Mouse (Mus musculus): Measurements from ENCODE around the gene Golga1.

Golga1 gene

DNA sequence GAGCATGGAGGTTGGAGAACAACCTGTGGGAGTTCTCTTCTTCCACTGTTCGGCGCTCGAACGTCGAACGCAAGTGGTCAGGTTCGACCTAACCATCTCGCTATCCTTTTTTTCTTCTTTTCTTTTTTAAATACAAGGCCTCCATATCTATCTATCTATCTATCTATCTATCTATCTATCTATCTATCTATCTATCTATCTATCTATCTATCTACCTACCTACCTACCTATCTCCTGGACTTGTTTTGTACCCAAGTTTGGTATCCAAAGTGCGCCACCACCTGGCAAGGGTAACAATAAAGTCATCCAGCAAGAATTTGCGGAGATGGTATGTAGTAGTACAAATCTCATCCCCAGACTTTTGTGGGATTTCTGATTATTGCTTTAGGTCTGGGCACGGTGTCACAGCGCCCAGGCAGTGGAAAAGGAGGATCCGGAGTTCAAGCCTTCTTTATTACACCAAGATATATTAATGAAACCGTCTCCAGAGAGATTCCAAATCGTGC, 59.7 kb downstream of the Golga1 start, which contains the start of gene Rpl35:
Gene Rpl35, minus strand, starts transcription at position 51 of the 506 bp plus-strand sequence.
- DNase-seq: peak; percentile 67

DNA sequence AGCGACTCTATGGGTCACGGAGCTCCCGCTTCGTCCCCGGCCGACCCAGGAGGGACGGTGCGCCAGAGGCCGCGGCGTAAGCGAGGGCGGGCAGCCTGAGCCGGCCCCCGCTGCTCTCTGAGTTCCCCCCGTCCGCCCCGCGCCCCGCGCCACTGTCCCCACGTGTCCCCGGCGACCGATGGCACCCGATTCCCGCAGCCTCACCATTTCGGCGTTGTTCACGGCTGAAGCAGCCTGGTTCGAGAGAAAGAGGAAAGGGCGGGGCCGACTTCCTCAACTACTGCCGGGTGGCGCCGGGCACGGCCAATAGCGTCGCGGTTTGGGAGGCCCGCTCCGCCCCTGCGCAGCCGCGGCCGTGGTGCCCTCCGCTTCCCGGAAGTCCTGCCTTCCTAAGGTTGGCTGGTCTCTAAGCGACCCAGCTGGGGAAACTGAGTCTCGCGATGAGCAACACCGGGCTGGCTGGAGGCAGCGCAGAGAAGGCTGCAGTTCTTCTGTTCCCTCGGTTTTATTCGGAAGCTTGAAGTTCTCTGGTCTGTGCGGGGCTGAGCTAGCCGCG, 60.4 kb downstream of the Golga1 start, which contains the start of gene Arpc5l:
Gene Arpc5l, plus strand, starts transcription at position 469 of the 556 bp plus-strand sequence.
- peak; percentile 91 for DNase-seq

DNA sequence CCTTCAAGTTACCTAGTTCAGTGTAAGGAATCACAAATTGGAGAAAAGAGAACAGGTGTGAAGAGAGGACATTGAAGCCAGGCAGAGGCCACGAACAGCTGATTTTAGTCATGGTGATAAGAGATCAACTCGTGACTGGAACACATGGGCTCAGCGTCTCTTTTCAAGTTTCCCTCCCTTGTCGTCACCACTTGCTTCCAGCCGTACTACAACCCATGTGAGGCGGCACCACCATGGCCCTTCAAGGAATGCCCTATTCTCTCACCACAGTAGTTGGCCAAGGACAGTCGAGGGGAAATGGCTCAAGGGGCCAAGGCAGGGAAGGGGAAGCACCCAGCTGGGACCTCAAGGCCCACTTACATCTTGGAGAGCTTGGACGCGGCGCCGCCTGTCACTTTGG, 61.0 kb downstream of the Golga1 start:
- peak; percentile 22 for DNase-seq

DNA sequence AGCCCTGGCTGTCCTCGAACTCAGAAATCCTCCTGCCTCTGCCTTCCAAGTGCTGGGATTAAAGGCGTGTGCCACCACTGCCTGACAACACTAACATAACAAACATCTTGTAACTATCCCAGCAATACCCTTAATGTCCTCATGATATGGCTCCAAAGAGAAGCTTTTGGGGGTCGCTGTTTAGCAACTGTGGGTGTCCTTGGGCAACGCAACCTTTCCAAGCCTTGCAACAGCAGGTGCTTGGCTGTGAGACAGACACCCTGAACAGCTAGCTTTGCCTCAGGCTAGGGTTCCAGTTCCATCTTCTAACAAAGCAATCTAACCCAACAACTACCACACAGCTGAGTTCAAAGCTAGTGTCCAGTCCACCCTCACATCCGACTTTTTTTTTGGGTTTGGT, 61.8 kb downstream of the Golga1 start:
- no peak for DNase-seq

DNA sequence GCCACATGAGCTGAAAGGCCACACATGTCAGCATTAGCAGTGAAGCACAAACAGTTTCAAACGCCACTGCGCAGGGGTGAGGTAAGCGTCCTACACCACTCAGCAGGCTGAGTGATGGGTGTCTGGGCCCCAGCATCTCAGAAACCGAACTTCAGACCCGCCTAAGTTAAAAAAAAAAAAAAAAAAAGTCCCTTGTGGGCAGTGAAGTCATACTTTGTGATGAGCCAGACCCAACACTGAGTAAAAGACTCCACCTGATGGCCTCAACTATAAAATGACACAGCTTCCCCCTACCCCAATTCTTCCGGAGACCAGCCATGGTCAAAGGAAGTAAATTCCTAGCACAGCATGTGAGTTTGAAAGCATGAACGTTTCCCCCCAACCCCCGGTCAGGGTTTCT, 62.2 kb downstream of the Golga1 start:
- DNase-seq: no peak

DNA sequence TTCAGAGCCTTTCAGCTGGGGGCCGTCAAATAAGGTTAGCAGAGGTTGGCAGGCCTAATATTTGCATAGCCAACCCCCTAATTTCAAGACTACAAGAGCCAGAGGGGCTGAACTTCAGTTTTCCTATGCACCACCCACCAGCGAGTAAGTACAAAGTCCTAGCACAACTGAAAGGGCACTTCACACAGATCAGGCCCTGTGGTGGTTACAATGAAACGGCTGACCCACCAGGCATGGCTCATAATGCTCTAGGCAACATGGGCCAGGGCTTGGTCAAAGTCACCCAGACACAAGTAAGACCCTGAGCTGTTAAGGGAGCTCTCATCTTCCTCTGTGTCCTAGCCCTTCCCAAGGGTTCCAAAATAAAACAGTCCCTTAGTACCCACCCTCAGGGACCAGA, 63.5 kb downstream of the Golga1 start:
- DNase-seq: no peak

DNA sequence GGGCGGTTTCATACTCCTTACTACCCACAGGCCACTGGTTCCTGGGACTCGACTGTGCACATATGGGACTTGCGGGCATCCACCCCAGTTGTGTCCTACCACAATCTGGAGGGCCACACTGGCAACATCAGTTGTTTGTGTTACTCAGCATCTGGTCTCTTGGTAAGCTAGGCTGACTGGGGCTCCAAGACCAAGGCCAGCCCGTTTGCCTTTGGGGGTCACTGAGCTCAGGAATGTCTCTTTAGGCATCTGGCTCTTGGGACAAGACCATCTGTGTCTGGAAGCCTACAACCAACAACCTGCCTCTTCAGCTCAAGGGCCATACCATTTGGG, 64.8 kb downstream of the Golga1 start:
- DNase-seq: no peak

DNA sequence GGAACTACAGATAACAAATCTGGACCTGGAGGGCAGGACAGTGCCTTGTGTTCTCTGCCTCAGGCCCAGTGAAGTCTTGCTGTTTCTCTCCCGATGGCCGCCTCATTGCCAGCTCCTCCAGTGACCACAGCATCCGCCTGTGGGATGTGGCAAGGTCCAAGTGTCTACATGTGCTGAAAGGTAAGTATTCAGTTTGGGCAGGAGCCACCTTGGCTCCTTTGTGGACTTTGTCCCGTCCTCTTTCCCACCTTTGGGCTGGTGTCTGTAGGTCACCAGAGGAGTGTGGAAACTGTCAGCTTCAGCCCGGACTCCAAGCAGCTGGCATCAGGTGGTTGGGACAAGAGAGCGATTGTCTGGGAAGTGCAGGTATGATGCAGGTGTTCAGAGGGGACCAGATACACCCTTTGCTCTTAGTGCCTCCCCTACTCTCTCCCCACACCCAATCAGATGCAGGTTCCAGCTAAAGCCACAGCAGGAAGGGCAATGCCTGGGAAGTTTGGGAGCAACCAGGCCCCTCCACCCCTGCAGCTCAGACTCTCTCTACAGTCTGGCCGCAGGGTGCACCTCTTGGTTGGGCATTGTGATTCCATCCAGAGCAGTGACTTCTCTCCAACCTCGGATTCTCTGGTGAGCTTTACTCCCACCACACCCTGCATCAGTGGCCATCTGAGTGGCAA, 65.3 kb downstream of the Golga1 start:
- no peak for DNase-seq

DNA sequence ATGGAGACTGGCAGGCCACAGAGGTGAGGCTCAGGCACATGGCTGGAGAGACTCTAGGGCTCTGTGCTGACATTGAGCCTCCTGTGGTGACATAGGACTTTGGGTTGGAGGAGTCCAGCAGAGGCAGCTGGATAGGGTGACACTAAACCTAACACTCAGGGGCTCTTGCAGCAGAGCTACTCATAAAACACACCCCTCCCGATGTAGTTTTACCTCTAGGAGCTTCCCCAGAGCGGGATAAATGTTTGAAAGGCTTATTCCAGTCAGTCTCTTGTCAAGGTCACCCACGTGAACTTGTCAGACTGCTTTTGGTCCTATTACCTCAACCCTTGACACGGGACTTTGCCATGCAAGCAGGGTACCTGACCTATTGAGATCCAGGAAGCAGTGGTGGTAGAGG, 66.0 kb downstream of the Golga1 start:
- DNase-seq: no peak

DNA sequence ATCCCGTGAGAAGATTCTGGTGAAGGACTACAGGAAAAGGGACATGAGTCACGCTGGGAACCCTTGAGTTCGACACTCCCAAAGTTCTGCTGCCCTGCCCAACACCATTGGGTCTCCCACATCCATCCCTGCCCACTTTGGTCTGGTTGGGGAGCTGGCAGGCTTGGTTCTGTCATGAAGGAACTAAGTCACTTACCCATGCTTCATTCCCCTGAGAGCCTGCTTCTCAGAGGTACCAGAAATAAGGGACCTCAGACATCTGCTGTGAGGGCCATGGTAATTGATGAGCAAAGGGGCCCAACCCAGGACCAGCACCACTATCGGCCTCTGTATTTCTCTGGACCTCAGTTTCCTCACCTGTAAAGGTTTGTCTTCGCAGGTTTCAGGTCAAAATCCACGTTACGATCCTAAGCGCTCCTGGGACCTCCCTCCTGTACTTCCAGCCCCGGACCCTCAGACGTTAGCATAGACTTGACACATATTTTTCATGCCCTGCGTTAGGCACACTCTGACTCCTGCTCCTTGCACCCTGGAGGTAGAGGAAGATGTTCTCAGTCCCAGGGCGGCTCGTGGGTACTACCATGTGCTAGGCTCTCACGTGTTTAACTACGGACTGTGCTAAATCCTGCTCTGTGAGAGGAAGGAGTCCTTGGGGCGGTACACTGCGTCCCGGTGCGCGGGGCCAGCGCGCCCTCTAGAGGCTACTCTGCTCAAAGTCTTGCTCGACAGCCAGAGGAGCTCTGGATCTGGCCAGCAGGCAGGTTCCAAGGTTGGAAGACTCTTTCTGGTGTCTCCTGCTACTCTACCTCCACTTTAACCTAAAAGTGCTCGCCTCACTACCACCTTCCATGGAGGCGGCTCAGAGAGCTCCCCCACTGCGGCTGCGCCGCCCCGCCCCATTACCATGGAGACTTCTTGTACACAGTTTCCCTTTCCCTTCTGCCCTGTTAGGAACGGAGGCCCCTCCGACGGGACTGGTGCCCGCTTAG, 67.7 kb downstream of the Golga1 start, which contains the start of gene Wdr38:
Gene Wdr38, plus strand, starts transcription at position 91 of the 989 bp plus-strand sequence.
- DNase-seq: peak; percentile 86

DNA sequence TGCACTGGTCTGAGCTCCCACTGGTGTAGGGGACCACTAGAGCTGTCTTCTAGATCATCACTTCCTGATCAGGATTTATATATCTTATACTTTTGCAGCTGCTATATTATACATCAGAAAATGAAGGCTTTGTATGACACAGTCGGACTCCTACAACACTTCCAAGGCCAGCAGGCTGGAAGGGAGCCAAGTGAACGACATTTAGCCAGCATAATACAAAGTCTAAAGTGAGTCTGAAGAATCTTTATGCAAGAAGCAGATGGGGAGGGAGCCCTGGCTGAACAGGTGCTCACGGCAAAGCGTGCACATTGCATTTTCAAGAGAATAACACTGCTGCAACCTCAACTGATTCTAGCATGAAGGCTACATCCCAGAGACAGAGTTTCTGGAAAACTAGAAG, 72.9 kb downstream of the Golga1 start:
- no peak for DNase-seq

DNA sequence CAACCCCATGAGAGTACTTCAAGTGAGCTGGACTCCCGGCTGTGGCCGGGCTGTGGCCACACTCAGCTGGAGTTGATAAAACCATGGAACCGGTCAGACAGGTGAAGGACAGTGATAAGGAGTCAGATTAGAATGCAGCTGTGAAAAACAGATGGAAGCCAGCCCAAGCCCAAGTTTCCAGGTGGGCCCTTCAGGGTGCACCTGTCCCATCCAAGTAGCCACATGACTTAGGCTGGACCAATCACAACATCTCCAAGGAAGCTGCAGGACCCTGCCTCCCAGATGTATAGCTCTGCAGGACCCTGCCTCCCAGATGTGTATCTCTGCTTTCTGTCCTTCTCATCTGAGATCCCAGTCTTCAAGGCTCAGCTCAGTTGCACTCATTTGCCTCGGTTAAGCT, 73.3 kb downstream of the Golga1 start:
- DNase-seq: no peak

DNA sequence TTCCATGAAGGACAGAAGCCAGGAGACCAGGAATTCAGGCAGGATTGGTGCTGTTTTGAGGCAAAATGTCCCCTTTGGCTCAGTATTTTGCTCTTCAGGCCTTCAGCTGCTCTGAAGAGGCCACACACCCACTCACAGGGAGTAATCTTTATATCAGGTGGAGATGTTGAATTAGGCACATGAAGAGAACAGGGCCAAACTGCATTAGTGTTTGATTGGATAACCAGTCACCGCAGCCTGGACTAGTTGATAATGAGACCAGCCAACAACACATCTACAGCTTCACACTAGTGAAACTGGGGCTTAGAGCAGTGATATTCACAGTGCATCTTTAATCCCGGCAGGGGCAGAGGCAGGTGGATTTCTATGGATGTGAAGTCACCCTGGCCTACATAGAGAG, 76.4 kb downstream of the Golga1 start:
- DNase-seq: no peak

DNA sequence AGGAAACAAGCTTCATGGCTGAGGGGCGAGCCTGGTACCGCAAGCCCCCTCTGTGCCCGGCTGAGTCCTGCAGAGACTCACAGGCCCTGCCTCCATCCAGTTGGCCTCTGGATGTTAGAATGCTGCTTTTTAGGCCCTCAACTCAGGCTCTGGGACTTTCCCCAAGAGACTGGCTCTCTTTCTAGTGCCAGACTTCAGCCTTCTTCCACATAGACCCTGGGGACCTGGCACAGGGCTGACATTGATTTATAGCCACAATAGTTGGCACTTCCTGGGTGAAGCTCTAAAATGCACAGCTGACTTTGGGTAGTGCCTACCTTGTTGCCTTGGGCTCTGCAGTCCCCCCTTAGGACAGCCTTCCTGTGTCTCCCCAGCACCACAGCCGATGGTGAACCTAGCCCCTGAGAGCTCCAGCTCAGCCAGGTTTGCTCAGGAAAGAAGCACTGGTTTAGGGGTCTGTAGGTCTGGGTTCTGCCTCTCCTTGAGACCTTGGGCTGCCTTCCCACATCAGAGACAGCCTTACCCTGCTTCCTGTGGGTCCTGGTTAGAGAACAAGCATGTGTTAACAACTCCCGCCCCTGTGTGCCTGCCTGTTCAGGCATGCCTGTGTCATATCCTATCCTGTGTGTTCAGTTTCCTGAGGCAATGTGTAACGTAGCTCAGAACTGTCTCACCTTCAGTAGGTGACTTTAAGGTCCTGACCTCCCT, 77.4 kb downstream of the Golga1 start:
- DNase-seq: peak; percentile 58

DNA sequence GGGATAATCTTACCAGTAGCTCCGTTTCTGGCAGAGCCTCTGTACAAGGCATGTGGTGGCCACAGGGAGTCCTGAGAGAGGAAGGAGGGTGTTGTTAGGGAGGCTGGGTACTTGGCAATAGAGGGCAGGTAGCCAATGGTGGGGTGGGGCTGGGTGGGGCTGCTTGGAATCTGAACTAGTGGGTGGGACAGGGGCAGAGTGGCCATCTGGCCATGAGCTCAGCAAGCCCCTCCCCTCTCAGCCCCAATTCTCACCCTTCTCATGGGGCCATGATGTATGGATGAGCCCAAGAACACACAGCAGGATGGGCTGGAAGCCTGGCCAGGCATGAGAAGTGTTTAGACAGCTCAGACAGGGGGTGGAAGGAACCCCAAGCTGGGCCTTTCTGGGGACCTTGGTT, 78.0 kb downstream of the Golga1 start:
- no peak for DNase-seq

DNA sequence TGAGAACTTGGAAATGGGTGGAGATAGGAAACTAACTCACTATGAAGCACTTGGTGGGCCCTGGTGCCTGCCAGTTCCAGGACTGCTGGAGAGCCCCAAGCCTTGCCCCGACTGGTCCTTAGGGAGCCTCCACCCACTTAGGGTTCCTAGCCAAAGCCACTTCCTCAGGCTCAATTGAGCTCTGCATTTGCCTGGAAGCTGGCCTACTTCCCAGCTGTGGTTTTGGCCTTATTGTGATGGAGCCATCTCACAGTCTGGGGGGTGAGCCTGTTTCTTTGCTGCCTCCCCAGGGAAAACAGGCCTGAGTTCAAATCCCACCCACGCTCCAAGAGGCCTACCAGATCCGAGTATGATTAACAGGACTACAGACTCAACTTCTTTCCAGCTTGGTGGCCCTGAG, 78.8 kb downstream of the Golga1 start:
- DNase-seq: no peak

DNA sequence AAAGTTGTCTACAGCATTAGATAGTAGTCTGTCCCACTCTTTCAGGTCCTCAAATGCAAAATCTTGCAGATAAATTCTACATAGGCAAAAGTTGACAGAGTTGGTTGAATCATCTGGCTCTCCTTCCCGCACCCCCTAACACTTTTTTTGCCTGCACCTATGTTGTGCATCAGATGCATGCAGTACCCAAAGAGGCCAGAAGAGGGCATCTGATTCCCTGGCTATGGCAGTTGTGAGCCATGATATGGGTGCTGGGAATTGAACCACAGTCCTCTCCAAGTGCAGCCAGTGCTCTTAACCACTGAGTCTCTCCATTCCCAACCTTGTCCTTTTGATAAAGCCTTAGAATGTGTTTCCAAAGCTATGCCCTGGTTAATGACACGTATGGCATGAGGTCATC, 81.9 kb downstream of the Golga1 start:
- DNase-seq: no peak

DNA sequence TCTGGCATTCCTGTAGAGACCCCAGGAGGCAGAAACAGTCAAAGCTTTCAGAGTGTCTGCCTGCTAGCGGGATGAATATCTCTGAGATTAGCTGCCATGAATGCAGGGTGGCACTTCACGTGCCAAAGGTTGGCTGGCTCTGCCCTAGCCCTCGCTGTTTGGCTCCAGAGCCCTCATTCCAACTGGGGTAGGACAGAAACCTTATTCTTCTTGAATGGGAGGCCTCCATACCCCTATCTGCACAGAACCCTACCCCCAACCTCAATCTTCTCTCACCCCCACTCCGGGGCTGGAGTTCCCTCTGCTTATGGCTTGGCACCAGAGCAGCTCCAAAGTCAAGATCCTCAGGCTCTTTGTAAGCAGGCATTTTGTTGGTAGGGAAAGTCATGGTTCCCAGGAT, 87.5 kb downstream of the Golga1 start:
- DNase-seq: no peak

DNA sequence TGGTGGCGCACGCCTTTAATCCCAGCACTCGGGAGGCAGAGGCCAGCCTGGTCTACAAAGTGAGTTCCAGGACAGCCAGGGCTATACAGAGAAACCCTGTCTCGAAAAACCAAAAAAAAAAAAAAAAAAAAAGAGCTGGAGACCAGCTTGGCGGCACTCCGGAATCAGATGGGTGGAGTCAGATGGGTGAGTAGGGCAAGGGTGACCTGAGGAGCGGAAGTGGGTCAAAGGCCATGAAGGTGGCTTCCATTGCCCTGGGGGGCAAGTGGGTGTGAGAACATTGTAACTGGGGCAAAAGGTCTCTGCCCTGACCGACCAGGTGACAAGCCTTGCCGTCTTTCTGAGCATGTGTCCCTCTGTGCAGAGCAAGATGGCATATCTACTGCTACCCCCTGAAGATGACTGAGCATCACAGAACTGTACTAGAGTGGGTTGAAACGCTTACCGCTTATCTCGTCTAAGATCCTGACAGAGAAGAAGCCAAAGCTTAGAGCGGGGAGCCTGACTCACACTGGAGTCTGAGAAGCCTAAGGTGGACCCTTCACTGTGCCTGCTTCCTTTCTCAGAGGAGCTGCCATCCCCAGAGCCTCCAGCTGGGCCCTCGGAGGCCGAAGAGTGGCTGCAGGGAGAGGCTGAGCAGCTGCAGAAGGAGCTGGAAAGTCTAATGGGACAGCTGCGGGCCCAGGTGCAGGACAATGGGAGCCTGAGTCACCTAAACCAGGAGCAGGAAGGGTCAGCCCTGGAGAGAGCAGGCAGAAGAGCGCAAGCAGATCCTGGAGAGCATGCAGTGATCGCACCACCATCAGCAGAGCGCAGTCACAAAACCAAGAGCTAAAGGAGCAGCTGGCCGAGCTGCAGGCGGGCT, 89.2 kb downstream of the Golga1 start:
- no peak for DNase-seq

DNA sequence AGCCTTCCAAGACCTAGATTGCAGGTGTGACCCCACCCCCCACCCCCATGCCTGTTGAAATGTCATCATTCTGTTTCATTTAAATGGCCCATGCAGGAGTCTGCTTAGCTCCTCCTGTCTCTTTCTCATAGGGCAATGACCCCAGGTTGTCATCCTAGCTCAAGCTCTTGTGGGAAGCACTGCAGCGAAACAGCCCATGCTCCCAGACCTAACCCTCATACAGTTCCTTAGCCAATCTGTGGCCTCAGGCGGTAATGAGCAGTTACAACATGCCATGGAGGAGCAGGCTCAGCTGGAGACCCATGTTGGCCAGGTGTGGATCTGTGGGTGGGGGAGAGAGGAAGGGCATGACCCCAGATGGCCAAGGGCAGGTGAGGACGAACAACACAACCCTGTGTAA, 90.2 kb downstream of the Golga1 start:
- DNase-seq: no peak

DNA sequence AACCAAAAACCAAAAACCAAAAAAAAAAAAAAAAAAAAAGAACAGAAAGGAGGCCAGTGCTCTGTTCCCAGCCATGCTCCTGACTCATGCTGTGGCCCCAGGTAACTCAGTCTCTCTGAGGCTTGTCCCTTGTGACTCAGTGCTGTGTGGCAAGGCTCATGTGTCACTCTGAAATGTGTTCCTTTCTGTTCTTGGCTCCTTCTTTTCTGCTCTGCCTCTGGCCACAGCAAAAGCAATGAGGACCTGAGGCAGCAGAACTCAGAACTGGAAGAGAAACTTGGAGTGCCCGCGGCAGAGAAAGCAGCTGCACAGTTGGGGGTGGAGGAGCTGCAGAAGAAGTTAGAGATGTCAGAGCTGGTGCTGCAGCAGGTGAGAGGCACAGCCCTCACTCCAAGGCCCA, 91.2 kb downstream of the Golga1 start:
- no peak for DNase-seq

DNA sequence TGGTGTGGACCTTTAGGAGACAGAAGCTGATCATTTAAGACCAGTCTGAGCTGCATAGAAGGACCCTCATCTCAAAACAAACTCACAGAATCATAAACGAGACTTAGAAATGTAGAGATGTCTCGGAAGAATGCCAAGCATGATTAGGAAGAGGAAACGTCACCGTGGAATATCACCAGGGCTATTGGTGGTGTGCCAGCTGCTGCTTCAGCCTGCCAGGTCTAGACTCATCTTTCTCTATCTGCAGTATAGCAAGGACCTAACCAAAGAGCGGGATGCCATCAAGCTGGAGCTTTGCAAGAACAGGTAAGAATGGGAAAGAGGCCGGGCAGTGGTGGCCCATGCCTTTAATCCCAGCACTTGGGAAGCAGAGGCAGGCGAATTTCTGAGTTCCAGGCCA, 91.6 kb downstream of the Golga1 start:
- DNase-seq: no peak
